Mouse (Mus musculus) hindbrain, embryonic 11.5 days (tissue): ENCODE results near the gene Lonp2. TPM values are rescaled to one million over a fixed set of nuclear protein-coding genes. Genes with fewer than 3 reads are reported as not detected.

ENCODE experiments used
- ATAC-seq: fragments of 200-750 bp; cut with Nextera tagmentation; 2 replicates; pipeline ENCODE4 v1.8.0; 2017; ENCODE audit warnings: mild to moderate bottlenecking, moderate TSS enrichment, moderate library complexity; ENCODE audit not compliant: low FRiP score
- DNase-seq: peaks from one replicate; pipeline ENCODE4 v3.0.0-alpha.2; 2015; ENCODE audit warnings: low spot score
- H3K27ac ChIP-seq: fragments of 300-500 bp; sonication (generic); 2 replicates; pipeline ENCODE4 v1.5.1; 2014; ENCODE audit warnings: mild to moderate bottlenecking, low read depth, low read length
- H3K27me3 ChIP-seq: fragments of 300-500 bp; sonication (generic); 2 replicates; pipeline ENCODE4 v1.6.1; 2014; ENCODE audit warnings: mild to moderate bottlenecking, low read length, moderate library complexity, mixed read lengths; ENCODE audit not compliant: control insufficient read depth, insufficient read depth
- H3K36me3 ChIP-seq: fragments of 300-500 bp; sonication (generic); 2 replicates; pipeline ENCODE4 v1.6.1; 2014; ENCODE audit warnings: mild to moderate bottlenecking, low read length, moderate library complexity, mixed read lengths; ENCODE audit not compliant: control insufficient read depth, insufficient read depth
- H3K4me1 ChIP-seq: fragments of 300-500 bp; sonication (generic); replicated peaks from 2 replicates; pipeline ENCODE4 v1.6.1; 2014; ENCODE audit warnings: low read length, mixed read lengths; ENCODE audit not compliant: control insufficient read depth, insufficient read depth
- H3K4me2 ChIP-seq: fragments of 300-500 bp; sonication (generic); replicated peaks from 2 replicates; pipeline ENCODE4 v1.6.1; 2014; ENCODE audit warnings: mild to moderate bottlenecking, low read depth, low read length
- H3K4me3 ChIP-seq: fragments of 300-500 bp; sonication (generic); 2 replicates; pipeline ENCODE4 v1.5.1; 2014; ENCODE audit warnings: low read depth, low read length
- H3K9ac ChIP-seq: fragments of 300-500 bp; sonication (generic); 2 replicates; pipeline ENCODE4 v1.6.1; 2014; ENCODE audit warnings: low read depth, low read length
- H3K9me3 ChIP-seq: fragments of 300-500 bp; sonication (generic); 2 replicates; pipeline ENCODE4 v1.6.1; 2016; ENCODE audit warnings: low read length; ENCODE audit not compliant: control insufficient read depth
- WGBS: fragments of 180-500 bp; shearing (Covaris S2); extraction: QIAGEN DNeasy Blood & Tissue Kit; methylation state at CpG from one replicate; pipeline ENCODE4 v1.1.7; 2014; 5-methylcytosine and 5-hydroxymethylcytosine counted together
- polyA plus RNA-seq: library from polyadenylated mRNA; unstranded; fragments of >200 nt; fragmentation: Nextera tagmentation; extraction: Ambion mirVana; gene quantifications from 2 replicates; pipeline ENCODE4 v1.2.1, GENCODE M21; 2014

Lonp2 gene
- polyA plus RNA-seq, 1 experiment from 2014 or later = 67.4 TPM

- Histone ChIP-seq H3K27me3 (no peaks in the 10 kb centered on the region), H3K9ac (no peak overlapping the region), H3K4me3 (no peak overlapping the region), H3K27ac (no peak overlapping the region), H3K4me1 (no peaks in the 10 kb centered on the region), H3K4me2 (no peak overlapping the region), H3K36me3 (no peaks in the 10 kb centered on the region), H3K9me3 (no peaks in the 10 kb centered on the region)
- DNase-seq (no peak), ATAC-seq (no peak)
- 77% methylated on average over 3 of the region's 3 CpGs for WGBS
Measured at GRCm38 (mm10) chr8:86686629-86687028, 62.8 kb downstream of the Lonp2 start.

- no peaks in the 10 kb centered on the region for H3K27me3 ChIP-seq
- no peak overlapping the region for H3K27ac ChIP-seq
- no peaks in the 10 kb centered on the region for H3K36me3 ChIP-seq
- H3K9ac ChIP-seq = no peak overlapping the region
- 100% methylated on average over 1 of the region's 1 CpGs for WGBS
- H3K4me3 ChIP-seq = no peak overlapping the region
- H3K4me2 ChIP-seq = no peak overlapping the region
- DNase-seq (no peak), ATAC-seq (no peak)
- H3K4me1 ChIP-seq = no peaks in the 10 kb centered on the region
- no peaks in the 10 kb centered on the region for H3K9me3 ChIP-seq
Measured at GRCm38 (mm10) chr8:86692107-86692506, 68.3 kb downstream of the Lonp2 start.

- ATAC-seq (no peak), DNase-seq (no peak)
- H3K27ac ChIP-seq = no peak overlapping the region
- no peaks in the 10 kb centered on the region for H3K4me1 ChIP-seq
- no peak overlapping the region for H3K4me2 ChIP-seq
- H3K9ac ChIP-seq = no peak overlapping the region
- no peaks in the 10 kb centered on the region for H3K27me3 ChIP-seq
- 86% methylated on average over 1 of the region's 1 CpGs for WGBS
- H3K9me3 ChIP-seq = no peaks in the 10 kb centered on the region
- no peak overlapping the region for H3K4me3 ChIP-seq
- H3K36me3 ChIP-seq = no peaks in the 10 kb centered on the region
Measured at GRCm38 (mm10) chr8:86694011-86694410, 70.2 kb downstream of the Lonp2 start.

- Histone ChIP-seq H3K4me2 (no peak overlapping the region), H3K9ac (no peak overlapping the region)
- 93% methylated on average over 2 of the region's 2 CpGs for WGBS
Measured at GRCm38 (mm10) chr8:86695703-86696102, 71.9 kb downstream of the Lonp2 start.

GRCm38 (mm10) chr8:86698811-86699421 lies 75.1 kb downstream of the Lonp2 start:
- Histone ChIP-seq H3K4me3 (no peak overlapping the region), H3K9ac (no peak overlapping the region), H3K27me3 (no peaks in the 10 kb centered on the region), H3K4me2 (no peak overlapping the region), H3K36me3 (no peaks in the 10 kb centered on the region), H3K27ac (no peak overlapping the region), H3K4me1 (no peaks in the 10 kb centered on the region), H3K9me3 (no peaks in the 10 kb centered on the region)
- DNase-seq (no peak), ATAC-seq (no peak)
- WGBS = 72% methylated on average over 1 of the region's 1 CpGs

More at GRCm38 (mm10) chr8:86695703-86696102, 71.9 kb downstream of the Lonp2 start:
- Histone ChIP-seq H3K36me3 (no peaks in the 10 kb centered on the region), H3K27ac (no peak overlapping the region), H3K27me3 (no peaks in the 10 kb centered on the region), H3K9me3 (no peaks in the 10 kb centered on the region), H3K4me1 (no peaks in the 10 kb centered on the region), H3K4me3 (no peak overlapping the region)
- DNase-seq = no peak
- ATAC-seq = no peak

- no peak overlapping the region for H3K9ac ChIP-seq
- no peaks in the 10 kb centered on the region for H3K9me3 ChIP-seq
- no peak for ATAC-seq
- no peak overlapping the region for H3K4me2 ChIP-seq
- H3K4me3 ChIP-seq = no peak overlapping the region
- no peaks in the 10 kb centered on the region for H3K36me3 ChIP-seq
- H3K27me3 ChIP-seq = no peaks in the 10 kb centered on the region
- WGBS = 94% methylated on average over 12 of the region's 12 CpGs
- DNase-seq = no peak
- H3K4me1 ChIP-seq = no peaks in the 10 kb centered on the region
- H3K27ac ChIP-seq = no peak overlapping the region
Measured at GRCm38 (mm10) chr8:86699471-86699870, 75.6 kb downstream of the Lonp2 start.

- no peaks in the 10 kb centered on the region for H3K36me3 ChIP-seq
- H3K27ac ChIP-seq = no peak overlapping the region
- no peak overlapping the region for H3K4me2 ChIP-seq
- H3K9ac ChIP-seq = no peak overlapping the region
- no peaks in the 10 kb centered on the region for H3K27me3 ChIP-seq
- H3K4me3 ChIP-seq = no peak overlapping the region
- 89% methylated on average over 3 of the region's 3 CpGs for WGBS
- H3K4me1 ChIP-seq = no peaks in the 10 kb centered on the region
- no peak for DNase-seq
- no peak for ATAC-seq
- no peaks in the 10 kb centered on the region for H3K9me3 ChIP-seq
Measured at GRCm38 (mm10) chr8:86702453-86702852, 78.6 kb downstream of the Lonp2 start.

GRCm38 (mm10) chr8:86705317-86705716 lies 81.5 kb downstream of the Lonp2 start:
- DNase-seq (no peak), ATAC-seq (no peak)
- Histone ChIP-seq H3K4me2 (no peak overlapping the region), H3K4me1 (no peaks in the 10 kb centered on the region), H3K4me3 (no peak overlapping the region), H3K9ac (no peak overlapping the region), H3K27me3 (no peaks in the 10 kb centered on the region), H3K9me3 (no peaks in the 10 kb centered on the region), H3K36me3 (no peaks in the 10 kb centered on the region), H3K27ac (no peak overlapping the region)
- 84% methylated on average over 3 of the region's 3 CpGs for WGBS

GRCm38 (mm10) chr8:86706756-86707155 lies 82.9 kb downstream of the Lonp2 start:
- H3K4me2 ChIP-seq = no peak overlapping the region
- H3K4me3 ChIP-seq = no peak overlapping the region
- no peaks in the 10 kb centered on the region for H3K27me3 ChIP-seq
- H3K36me3 ChIP-seq = no peaks in the 10 kb centered on the region
- H3K9me3 ChIP-seq = no peaks in the 10 kb centered on the region
- H3K4me1 ChIP-seq = no peaks in the 10 kb centered on the region
- DNase-seq (no peak), ATAC-seq (no peak)
- WGBS = 81% methylated on average over 5 of the region's 5 CpGs
- H3K9ac ChIP-seq = no peak overlapping the region
- no peak overlapping the region for H3K27ac ChIP-seq
